Mouse (Mus musculus): ENCODE measurements around the gene Samsn1.

GRCm38 (mm10) chr16:75930222-75930553 lies 91.9 kb downstream of the Samsn1 start:
- no peak for TF ChIP-seq POLR2AphosphoS5 (IDR thresholded peaks at IDR 0.05; ENCODE audit: insufficient replicate concordance, low read depth, low read length)
- TF ChIP-seq CTCF (IDR thresholded peaks at IDR 0.05; ENCODE audit: low read depth, low read length): no peak
